Mouse (Mus musculus): ENCODE measurements at regions not wholly inside any gene's neighbourhood (a gene's known extent, or its start where the extent isn't known, plus 50 kb on each side); places are given as distances from the start of the nearest gene placed in this dataset.
"Not testable (repeated sequence)": the region's sequence is repeated elsewhere in the genome, so short reads cannot be mapped to it uniquely, and the experiment has no call there.

DNA sequence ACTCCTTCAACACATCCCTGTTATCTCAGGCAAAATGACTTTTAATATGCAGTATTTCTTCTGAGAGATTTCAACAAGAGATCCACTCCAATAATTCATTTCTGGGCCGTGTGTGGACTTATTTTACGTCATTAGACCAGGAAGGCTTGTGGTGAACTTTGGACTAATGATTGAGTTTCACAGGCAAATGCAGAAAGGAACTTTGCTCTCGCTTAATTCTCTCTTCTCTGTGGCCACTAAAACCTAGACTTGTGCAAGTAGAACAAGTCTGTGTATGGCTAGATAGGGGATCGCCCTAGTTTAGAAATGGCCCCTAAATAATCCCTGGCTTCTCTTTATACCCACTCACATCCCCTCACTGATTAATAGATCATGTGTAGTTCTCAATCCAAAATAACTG is 50.6 kb upstream of the Ppp1r12a start:
- no peak overlapping the region for H3K9ac ChIP-seq
- ATAC-seq (ENCODE audit: low FRiP score): no peak
- no peak overlapping the region for H3K4me2 ChIP-seq (replicated peaks)
- 89% methylated on average over 4 of the region's 4 CpGs for WGBS
- no peaks in the 10 kb centered on the region for H3K27me3 ChIP-seq
- H3K36me3 ChIP-seq: no peaks in the 10 kb centered on the region
- no peak overlapping the region for H3K27ac ChIP-seq
- 0 out of 2 replicates have a peak, but pooled peaks cover 3% of the 10 kb centered on the region for H3K4me1 ChIP-seq
- no peaks in the 10 kb centered on the region for H3K9me3 ChIP-seq (replicated peaks)
- no peak overlapping the region for H3K4me3 ChIP-seq

DNA sequence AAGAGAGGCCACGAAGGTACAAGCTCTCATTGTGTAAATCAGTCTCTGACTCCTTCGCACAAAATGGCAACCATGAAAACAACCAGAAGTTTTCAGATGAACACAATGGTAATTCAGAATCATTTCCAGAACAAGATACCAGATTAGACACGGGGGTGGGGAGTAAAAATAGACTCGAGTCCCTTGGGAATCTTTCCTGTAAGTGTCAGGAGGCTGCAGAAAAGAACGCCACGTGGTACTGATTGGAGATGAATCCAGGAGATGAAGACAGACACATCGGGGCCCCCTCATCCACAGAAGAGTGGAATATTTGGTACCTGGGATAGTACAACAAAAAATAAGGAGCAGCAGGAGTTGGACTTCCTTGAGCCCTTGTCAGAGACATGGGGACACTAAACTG is 51.1 kb upstream of the Ppp1r12a start:
- H3K27ac ChIP-seq: no peak overlapping the region
- H3K9ac ChIP-seq: no peak overlapping the region
- no peak overlapping the region for H3K4me2 ChIP-seq (replicated peaks)
- 60% methylated on average over 7 of the region's 7 CpGs for WGBS
- no peaks in the 10 kb centered on the region for H3K27me3 ChIP-seq
- ATAC-seq (ENCODE audit: low FRiP score): no peak
- H3K4me3 ChIP-seq: no peak overlapping the region
- no peaks in the 10 kb centered on the region for H3K9me3 ChIP-seq (replicated peaks)
- H3K4me1 ChIP-seq: 0 out of 2 replicates have a peak, but pooled peaks cover 3% of the 10 kb centered on the region
- no peaks in the 10 kb centered on the region for H3K36me3 ChIP-seq

DNA sequence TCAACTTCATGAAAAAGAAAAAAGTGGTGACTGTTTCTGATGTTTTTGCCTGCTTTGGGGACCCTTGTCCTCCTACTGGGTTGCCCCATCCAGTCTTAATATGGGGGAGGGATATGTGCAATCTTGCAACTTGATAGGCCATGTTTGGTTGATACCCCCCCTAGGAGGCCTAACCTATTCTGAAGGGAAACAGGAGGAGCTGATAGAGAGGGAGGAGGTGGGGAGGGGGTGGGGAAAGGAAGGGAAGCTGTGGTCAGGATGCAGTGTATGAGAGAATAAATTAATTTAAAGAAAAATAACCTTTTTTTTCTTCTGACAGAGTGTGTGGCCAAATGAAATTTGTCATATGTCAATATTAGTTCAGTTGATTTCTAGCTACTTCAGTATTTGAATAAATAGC is 51.8 kb upstream of the Ppp1r12a start:
- Histone ChIP-seq H3K27me3 (no peaks in the 10 kb centered on the region), H3K9me3 (replicated peaks) (no peaks in the 10 kb centered on the region), H3K9ac (no peak overlapping the region), H3K4me2 (replicated peaks) (no peak overlapping the region), H3K36me3 (no peaks in the 10 kb centered on the region), H3K27ac (no peak overlapping the region), H3K4me1 (0 out of 2 replicates have a peak, but pooled peaks cover 3% of the 10 kb centered on the region), H3K4me3 (no peak overlapping the region)
- no peak for ATAC-seq (ENCODE audit: low FRiP score)

DNA sequence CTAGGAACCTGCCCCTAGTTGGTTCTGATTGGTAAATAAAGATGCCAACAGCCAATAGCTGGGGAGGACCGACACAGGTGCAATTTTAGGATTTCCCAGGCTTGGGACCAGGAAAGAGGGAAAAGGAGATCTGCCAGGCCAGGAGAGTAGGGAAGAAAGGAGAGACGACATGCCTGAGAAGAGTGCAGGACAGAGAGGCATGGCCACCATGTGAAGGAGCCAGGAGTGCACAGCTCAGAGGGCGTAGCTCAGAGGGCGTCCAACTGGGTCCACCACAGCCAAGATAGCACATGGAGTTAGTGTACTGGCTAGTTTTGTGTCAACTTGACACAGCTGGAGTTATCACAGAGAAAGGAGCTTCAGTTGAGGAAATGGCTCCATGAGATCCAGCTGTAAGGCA is 53.5 kb upstream of the Ppp1r12a start:
- H3K4me1 ChIP-seq; H3K9me3 ChIP-seq (replicated peaks); H3K9ac ChIP-seq; H3K4me3 ChIP-seq; H3K36me3 ChIP-seq; ATAC-seq (ENCODE audit: low FRiP score); H3K27ac ChIP-seq; H3K4me2 ChIP-seq (replicated peaks); H3K27me3 ChIP-seq: not testable (repeated sequence)
- 80% methylated on average over 4 of the region's 4 CpGs for WGBS

DNA sequence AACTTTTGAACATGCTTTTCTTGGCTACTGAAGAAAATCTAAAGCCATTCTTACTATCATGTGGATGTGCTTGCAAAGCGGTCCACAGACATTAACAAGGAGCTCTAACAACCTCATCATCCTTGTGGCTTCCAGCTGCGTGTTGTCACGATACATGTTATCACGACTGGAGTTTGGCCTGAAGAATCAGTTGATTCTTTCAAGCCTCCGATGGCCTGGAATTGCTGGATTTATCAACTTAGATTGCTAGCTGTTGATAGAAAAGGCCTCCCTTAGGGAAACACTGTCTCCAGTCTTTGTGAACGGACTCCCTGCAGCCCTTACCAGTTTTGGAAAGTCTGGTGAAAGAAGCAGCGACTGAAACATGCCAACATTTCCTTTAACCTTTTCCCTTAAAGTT is 60.5 kb upstream of the Ppp1r12a start:
- Histone ChIP-seq H3K4me1 (no peaks in the 10 kb centered on the region), H3K4me2 (replicated peaks) (no peak overlapping the region), H3K9ac (no peak overlapping the region), H3K4me3 (no peak overlapping the region), H3K27me3 (no peaks in the 10 kb centered on the region), H3K36me3 (no peaks in the 10 kb centered on the region), H3K9me3 (replicated peaks) (no peaks in the 10 kb centered on the region), H3K27ac (no peak overlapping the region)
- no peak for ATAC-seq (ENCODE audit: low FRiP score)
- WGBS: 78% methylated on average over 7 of the region's 7 CpGs

DNA sequence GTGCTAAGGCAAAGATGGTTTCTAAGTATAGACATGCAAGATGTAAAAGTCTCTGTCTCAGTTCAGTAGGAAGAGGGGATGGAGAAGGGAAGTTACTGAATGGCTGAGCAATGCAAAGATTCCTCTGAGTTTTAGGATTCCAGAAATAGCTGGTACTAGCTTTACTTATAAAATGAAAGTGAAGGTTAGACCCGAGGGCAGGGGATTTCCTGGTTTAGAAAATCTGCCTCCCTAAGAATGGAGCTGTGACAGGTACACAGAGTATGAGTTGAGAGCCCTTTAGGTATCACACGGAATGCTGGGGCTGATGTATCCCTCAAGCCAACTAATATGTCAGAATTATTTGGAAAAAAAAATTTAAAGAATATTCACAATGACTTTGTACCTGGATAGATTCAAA is 69.0 kb upstream of the Ppp1r12a start:
- Histone ChIP-seq H3K36me3 (no peaks in the 10 kb centered on the region), H3K27ac (no peak overlapping the region), H3K4me2 (replicated peaks) (no peak overlapping the region), H3K4me3 (no peak overlapping the region), H3K4me1 (peaks cover 5% of the 10 kb centered on the region; the same call in 1 of the 2 replicates), H3K9me3 (replicated peaks) (no peaks in the 10 kb centered on the region), H3K9ac (no peak overlapping the region), H3K27me3 (no peaks in the 10 kb centered on the region)
- 74% methylated on average over 2 of the region's 2 CpGs for WGBS
- ATAC-seq (ENCODE audit: low FRiP score): no peak

DNA sequence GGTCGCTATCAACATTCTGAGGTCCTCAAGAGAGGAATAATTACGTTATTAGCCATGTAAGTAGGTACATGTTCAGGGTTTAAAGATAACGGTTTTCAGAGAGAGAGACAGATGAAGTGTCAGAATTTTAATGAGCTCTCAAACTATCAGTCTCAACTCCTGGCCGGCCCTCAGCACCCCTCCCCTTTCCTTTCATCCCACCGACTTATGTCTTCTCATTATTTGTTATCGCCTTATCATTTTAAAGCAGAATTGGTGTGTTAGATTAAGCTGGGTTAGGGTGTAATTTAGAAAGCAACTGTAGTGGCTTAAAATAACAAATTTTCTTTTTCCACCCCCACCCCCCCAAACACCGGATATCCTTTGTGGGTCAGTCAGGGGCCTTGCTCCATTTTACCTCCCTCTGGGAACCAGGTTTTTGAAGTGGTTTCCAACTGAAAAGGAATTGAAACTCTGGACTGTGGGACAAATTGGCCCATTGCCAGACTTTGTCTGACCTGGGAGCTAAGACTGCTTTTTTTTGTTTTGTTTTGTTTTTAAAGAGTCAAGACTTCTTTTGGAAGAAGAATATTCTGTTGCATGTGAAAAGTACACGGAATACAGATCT is 72.5 kb upstream of the Ppp1r12a start:
- no peak for ATAC-seq (ENCODE audit: low FRiP score)
- no peak overlapping the region for H3K4me3 ChIP-seq
- WGBS: 57% methylated on average over 8 of the region's 8 CpGs
- H3K9me3 ChIP-seq (replicated peaks): no peaks in the 10 kb centered on the region
- no peaks in the 10 kb centered on the region for H3K36me3 ChIP-seq
- H3K4me2 ChIP-seq (replicated peaks): no peak overlapping the region
- no peak overlapping the region for H3K9ac ChIP-seq
- H3K4me1 ChIP-seq: peaks cover 5% of the 10 kb centered on the region; the same call in 1 of the 2 replicates
- H3K27ac ChIP-seq: no peak overlapping the region
- H3K27me3 ChIP-seq: no peaks in the 10 kb centered on the region

DNA sequence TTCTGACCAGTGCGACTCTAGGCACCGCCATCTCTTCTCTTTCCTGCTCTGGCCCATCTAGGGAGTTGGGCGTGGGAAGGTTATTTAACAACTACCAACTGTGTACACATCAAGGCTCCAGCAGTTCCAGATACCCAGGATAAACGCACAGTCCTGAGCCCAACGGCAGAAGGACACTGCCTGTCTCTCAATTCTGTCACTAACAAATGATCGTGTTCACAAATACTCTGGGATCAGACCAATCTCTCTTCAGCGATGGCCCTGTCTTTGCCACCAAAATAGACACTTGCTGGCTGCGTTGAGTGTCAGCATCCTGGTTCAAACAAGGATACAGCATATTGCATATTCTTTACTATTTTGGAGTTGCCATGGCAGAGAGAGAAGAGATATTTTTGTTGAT is 73.1 kb upstream of the Ppp1r12a start:
- Histone ChIP-seq H3K4me3 (no peak overlapping the region), H3K9ac (no peak overlapping the region), H3K36me3 (no peaks in the 10 kb centered on the region), H3K9me3 (replicated peaks) (no peaks in the 10 kb centered on the region), H3K27ac (no peak overlapping the region), H3K4me1 (peaks cover 5% of the 10 kb centered on the region; the same call in 1 of the 2 replicates), H3K4me2 (replicated peaks) (no peak overlapping the region), H3K27me3 (no peaks in the 10 kb centered on the region)
- no peak for ATAC-seq (ENCODE audit: low FRiP score)
- 69% methylated on average over 8 of the region's 8 CpGs for WGBS

DNA sequence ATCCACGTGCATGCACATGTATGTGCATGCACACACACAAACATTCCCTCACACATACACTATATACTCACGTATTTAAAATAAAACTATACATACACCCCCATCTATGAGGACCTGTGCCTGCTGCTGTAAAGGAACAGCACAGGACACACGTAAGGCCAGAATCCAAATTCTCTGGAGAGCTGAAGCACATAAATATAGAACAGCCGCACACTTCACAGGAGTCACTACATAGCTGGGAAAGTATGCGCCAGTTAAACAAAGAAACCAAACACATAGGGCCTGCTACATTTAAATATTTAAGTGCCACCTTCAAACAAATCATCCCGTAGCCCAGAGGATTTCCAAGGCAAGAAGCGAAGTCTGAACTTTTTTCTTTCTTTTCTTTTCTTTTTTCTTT is 73.8 kb upstream of the Ppp1r12a start:
- Histone ChIP-seq H3K27ac (no peak overlapping the region), H3K9ac (no peak overlapping the region), H3K27me3 (no peaks in the 10 kb centered on the region), H3K36me3 (no peaks in the 10 kb centered on the region), H3K9me3 (replicated peaks) (no peaks in the 10 kb centered on the region), H3K4me2 (replicated peaks) (no peak overlapping the region), H3K4me1 (peaks cover 5% of the 10 kb centered on the region; the same call in 1 of the 2 replicates), H3K4me3 (no peak overlapping the region)
- no peak for ATAC-seq (ENCODE audit: low FRiP score)
- 77% methylated on average over 7 of the region's 7 CpGs for WGBS

DNA sequence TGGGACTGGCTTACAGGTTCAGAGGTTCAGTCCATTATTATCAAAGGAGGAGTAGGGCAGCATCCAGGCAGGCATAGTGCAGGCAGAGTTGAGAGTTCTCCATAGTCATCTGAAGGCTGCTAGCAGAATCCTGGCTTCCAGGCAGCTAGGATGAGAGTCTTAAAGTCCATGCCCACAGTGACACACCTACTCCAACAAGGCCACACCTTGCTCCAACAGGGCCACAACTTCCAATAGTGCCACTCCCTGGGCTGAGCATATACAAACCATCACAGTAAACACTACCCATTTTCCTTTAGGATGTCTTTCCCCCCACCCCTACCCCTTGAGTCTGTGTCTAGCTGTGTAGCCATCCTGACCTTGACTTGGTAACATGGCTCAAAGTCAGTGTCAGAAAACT is 78.8 kb upstream of the Ppp1r12a start:
- H3K4me2 ChIP-seq (replicated peaks): no peak overlapping the region
- H3K27me3 ChIP-seq: no peaks in the 10 kb centered on the region
- H3K27ac ChIP-seq: no peak overlapping the region
- no peaks in the 10 kb centered on the region for H3K36me3 ChIP-seq
- H3K4me3 ChIP-seq: no peak overlapping the region
- H3K9me3 ChIP-seq (replicated peaks): no peaks in the 10 kb centered on the region
- no peak for ATAC-seq (ENCODE audit: low FRiP score)
- H3K9ac ChIP-seq: no peak overlapping the region
- H3K4me1 ChIP-seq: no peaks in the 10 kb centered on the region

DNA sequence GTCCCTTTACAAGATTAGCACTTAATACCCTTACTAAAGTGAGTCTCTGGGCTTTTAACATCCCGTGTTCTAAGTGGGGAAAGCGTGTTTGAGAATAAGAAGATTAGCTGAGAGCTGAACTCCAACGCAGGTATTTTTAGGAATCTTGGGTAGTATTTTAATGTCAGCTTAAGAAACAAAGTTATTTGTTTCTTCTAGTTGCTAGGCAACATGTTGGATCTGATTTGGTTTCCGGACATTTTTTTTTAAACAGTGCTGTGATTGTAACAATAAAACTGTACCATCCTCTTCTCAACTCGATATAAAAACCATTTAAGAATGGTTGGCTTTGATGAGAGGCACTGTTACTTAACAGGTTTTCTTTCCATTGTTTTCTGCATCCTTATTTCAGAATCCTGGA is 86.8 kb upstream of the Ppp1r12a start:
- Histone ChIP-seq H3K4me1 (peaks cover 4% of the 10 kb centered on the region; the same call in 1 of the 2 replicates), H3K27ac (no peak overlapping the region), H3K9me3 (replicated peaks) (no peaks in the 10 kb centered on the region), H3K4me2 (replicated peaks) (no peak overlapping the region), H3K4me3 (no peak overlapping the region), H3K27me3 (no peaks in the 10 kb centered on the region), H3K36me3 (no peaks in the 10 kb centered on the region), H3K9ac (no peak overlapping the region)
- ATAC-seq (ENCODE audit: low FRiP score): no peak
- WGBS: 68% methylated on average over 5 of the region's 5 CpGs

DNA sequence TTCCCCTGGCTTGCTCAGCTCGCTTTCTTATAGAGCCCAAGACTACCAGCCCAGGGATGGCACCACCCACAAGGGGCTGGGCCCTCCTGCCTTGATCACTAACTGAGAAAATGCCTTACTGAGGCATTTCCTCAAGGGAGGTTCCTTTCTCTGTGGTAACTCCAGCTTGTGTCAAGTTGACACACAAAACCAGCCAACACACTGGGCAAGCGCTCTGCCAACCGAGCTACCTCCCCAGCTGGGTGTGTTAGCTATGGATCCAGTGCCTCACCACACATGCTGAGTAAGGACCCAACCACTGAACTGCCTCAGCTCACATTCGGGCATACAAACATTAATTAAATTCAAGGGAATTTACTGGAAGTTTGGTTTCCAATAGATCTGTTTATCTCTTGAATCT is 88.2 kb upstream of the Ppp1r12a start:
- 85% methylated on average over 4 of the region's 4 CpGs for WGBS
- Histone ChIP-seq H3K4me1 (peaks cover 4% of the 10 kb centered on the region; the same call in 1 of the 2 replicates), H3K27ac (no peak overlapping the region), H3K4me2 (replicated peaks) (no peak overlapping the region), H3K9me3 (replicated peaks) (no peaks in the 10 kb centered on the region), H3K36me3 (no peaks in the 10 kb centered on the region), H3K27me3 (no peaks in the 10 kb centered on the region), H3K4me3 (no peak overlapping the region), H3K9ac (no peak overlapping the region)
- ATAC-seq (ENCODE audit: low FRiP score): no peak

DNA sequence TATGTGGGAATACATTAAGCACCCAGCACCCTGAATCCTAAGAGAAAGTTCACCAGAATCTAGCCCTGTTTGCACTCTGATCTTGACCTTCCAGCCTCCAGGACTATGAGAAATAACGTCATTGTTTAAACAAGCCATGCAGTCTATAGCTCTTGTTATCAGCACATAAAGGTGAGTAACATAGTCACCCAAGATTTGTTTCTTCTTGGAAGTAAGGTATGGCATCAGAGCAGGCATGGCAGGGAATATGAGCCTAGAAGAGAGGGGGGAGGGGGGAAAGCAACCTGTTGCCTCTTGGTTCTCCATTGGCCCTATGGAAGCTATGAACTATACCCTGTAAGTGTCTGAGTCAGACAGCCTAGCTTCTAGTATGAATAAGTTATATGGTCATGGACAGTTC is 89.8 kb upstream of the Ppp1r12a start:
- 85% methylated on average over 1 of the region's 1 CpGs for WGBS
- no peak for ATAC-seq (ENCODE audit: low FRiP score)

More for the DNA sequence above, 89.8 kb upstream of the Ppp1r12a start:
- no peak overlapping the region for H3K27ac ChIP-seq
- H3K9ac ChIP-seq: no peak overlapping the region
- H3K4me2 ChIP-seq (replicated peaks): no peak overlapping the region
- no peaks in the 10 kb centered on the region for H3K36me3 ChIP-seq
- H3K9me3 ChIP-seq (replicated peaks): no peaks in the 10 kb centered on the region
- peaks cover 4% of the 10 kb centered on the region; the same call in 1 of the 2 replicates for H3K4me1 ChIP-seq
- no peak overlapping the region for H3K4me3 ChIP-seq
- no peaks in the 10 kb centered on the region for H3K27me3 ChIP-seq

Data from hindbrain, embryonic 12.5 days (tissue).